ENCODE assay signal across 8 mouse cellular contexts in genomic region chr11:67652194-67652892, GRCm38 (mm10). TPM values are rescaled to one million over a fixed set of nuclear protein-coding genes. Genes with fewer than 3 reads are reported as not detected.
DNase-seq lines count a peak whose midpoint lies in the region; ATAC-seq and TF ChIP-seq lines count a peak whose summit lies in the region.

No protein-coding gene starts in this region.

- H3K9me3 ChIP-seq in forebrain, embryonic 15.5 days, result no peaks in the 10 kb centered on the region

- H3K27ac ChIP-seq in forebrain, embryonic 15.5 days (replicated peaks), result no peak overlapping the region

- no peak overlapping the region for H3K9ac ChIP-seq in forebrain, embryonic 15.5 days (replicated peaks)

- no peak overlapping the region for H3ac ChIP-seq in C2C12 (ENCODE audit: control insufficient read depth, insufficient read length, low read depth)

- WGBS in forebrain, embryonic 15.5 days, result 16% methylated on average over 14 of the region's 14 CpGs

- 0 out of 2 replicates have a peak, but pooled peaks have one; percentile 5 for ATAC-seq in forebrain, embryonic 15.5 days (replicated peaks)

- H3K79me2 ChIP-seq in C2C12 (ENCODE audit: control insufficient read depth, insufficient read depth), result no peaks in the 10 kb centered on the region

- intact Hi-C loops in heart, postnatal 36 days (cut with DNase I), result no loop called here

- H3K36me3 ChIP-seq in C2C12 (ENCODE audit: control insufficient read depth, insufficient read depth), result no peaks in the 10 kb centered on the region
- H3K36me3 ChIP-seq in forebrain, embryonic 15.5 days, result no peaks in the 10 kb centered on the region

- no peak overlapping the region for H3K4me3 ChIP-seq in C2C12 (ENCODE audit: insufficient read depth, poor library complexity, severe bottlenecking)
- no peak overlapping the region for H3K4me3 ChIP-seq in forebrain, embryonic 15.5 days

- H3K79me3 ChIP-seq in C2C12 (ENCODE audit: low read depth), result no peaks in the 10 kb centered on the region

- peaks cover 3% of the 10 kb centered on the region for H3K27me3 ChIP-seq in C2C12 (ENCODE audit: control insufficient read depth, insufficient read depth, insufficient read length)
- H3K27me3 ChIP-seq in forebrain, embryonic 15.5 days, result no peaks in the 10 kb centered on the region

- peaks cover 30% of the 10 kb centered on the region for H3K4me1 ChIP-seq in forebrain, embryonic 15.5 days

- peak; percentile 16 for TF ChIP-seq CTCF in C2C12 (IDR thresholded peaks at IDR 0.05; ENCODE audit: control insufficient read depth, insufficient read depth, insufficient read length)

- DNase-seq in heart, postnatal 4 days, result peak; percentile 56
- no peak for DNase-seq in heart, postnatal 36 days
- DNase-seq in cerebellum, adult 11-12 months, result peak; percentile 95
- peak; percentile 24 for DNase-seq in lung, postnatal 14 days
- DNase-seq in testis, postnatal 10 days (ENCODE audit: low spot score), result peak; percentile 59
- no peak for DNase-seq in spleen, postnatal 36 days (ENCODE audit: low spot score in 2 of 2)

- H3K4me2 ChIP-seq in forebrain, embryonic 15.5 days (replicated peaks), result no peak overlapping the region

TF ChIP-seq in C2C12, 6 proteins besides CTCF, POLR2A, EP300 and RAD21:
- TF ChIP-seq MYOG (IDR thresholded peaks at IDR 0.05; ENCODE audit: control insufficient read depth, extremely low read depth, insufficient read length) (no peak), FOSL1 (IDR thresholded peaks at IDR 0.05; ENCODE audit: insufficient read depth, low read length, poor library complexity, severe bottlenecking) (no peak), CEBPB (IDR thresholded peaks at IDR 0.05; ENCODE audit: low read depth) (no peak), MYOD1 (IDR thresholded peaks at IDR 0.05; ENCODE audit: control insufficient read depth, insufficient read length, low read depth) (no peak), USF1 (IDR thresholded peaks at IDR 0.05; ENCODE audit: low read depth) (no peak), MAX (IDR thresholded peaks at IDR 0.05) (no peak)

RNA-seq across cellular contexts. Expression of gene Rcvrn, which starts 42.8 kb away (rescaled TPM):
- under 1 TPM in 1 of 2 experiments, not detected in 1; 0.26 TPM for total RNA-seq in heart, postnatal 4 days (2021)
- not detected for total RNA-seq in heart, postnatal 36 days (2021)
- not detected for polyA plus RNA-seq in C2C12 (2012; fragmentation: generic; extraction: Trizol)
- polyA plus RNA-seq in forebrain, embryonic 15.5 days (2015; fragmentation: Nextera tagmentation; extraction: Ambion mirVana), result not detected in 2 replicates

Comparison
In these comparisons a context has a peak if more than half of its experiments do, and no peak if none do; other contexts are left out.
1. DNase-seq: peak in heart, postnatal 4 days (single experiment), cerebellum, adult 11-12 months (single experiment), lung, postnatal 14 days (single experiment) and testis, postnatal 10 days (single experiment); none in heart, postnatal 36 days (0 of 2) and spleen, postnatal 36 days (0 of 2).